Mouse (Mus musculus): Measurements from ENCODE around the gene Cd209c.

DNA sequence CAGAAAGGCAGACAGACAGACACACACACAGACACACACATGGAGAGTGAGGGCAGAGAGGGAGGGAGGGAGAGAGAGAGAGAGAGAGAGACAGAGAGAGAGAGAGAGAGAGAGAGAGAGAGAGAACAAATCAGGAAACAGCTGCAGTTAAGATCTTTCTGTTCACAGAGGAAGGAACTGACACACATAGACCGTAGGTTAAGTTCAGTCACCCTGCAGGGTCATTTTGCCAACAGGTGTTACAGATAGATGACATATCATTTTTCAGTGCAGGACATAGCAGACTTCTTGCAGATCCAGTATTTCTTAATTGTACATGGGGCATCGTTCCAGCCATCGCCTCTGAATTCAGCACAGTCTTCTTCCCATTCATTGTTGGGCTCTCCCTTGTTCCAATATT, 14.5 kb downstream of the Cd209c start:
- TF ChIP-seq POLR2A (IDR thresholded peaks at IDR 0.05; ENCODE audit: borderline replicate concordance, low read depth, low read length) (no peak), CTCF (IDR thresholded peaks at IDR 0.05; ENCODE audit: low read depth, low read length) (no peak)
